Mouse (Mus musculus): ENCODE results near the gene Slc4a7. TPM values are rescaled to one million over a fixed set of nuclear protein-coding genes. Genes with fewer than 3 reads are reported as not detected.
A peak's percentile ranks its signal among the peaks of the same experiment; 100 is the strongest.

The Slc4a7 gene
- polyA plus RNA-seq (2015; fragmentation: Nextera tagmentation; extraction: Ambion mirVana), result 4.2 and 4.6 TPM in 2 replicates

GRCm38 (mm10) chr14:14701710-14702329, at the start of gene Slc4a7:
Gene Slc4a7, plus strand, starts transcription at chr14:14702279.
- no peak for DNase-seq

GRCm38 (mm10) chr14:14670597-14670996, 31.5 kb upstream of the Slc4a7 start:
- DNase-seq (no peak), ATAC-seq (ENCODE audit: low read depth) (no peak)
- Histone ChIP-seq H3K9me3 (replicated peaks) (no peaks in the 10 kb centered on the region), H3K27me3 (no peaks in the 10 kb centered on the region), H3K4me2 (no peak overlapping the region), H3K27ac (no peak overlapping the region), H3K4me3 (replicated peaks) (no peak overlapping the region), H3K36me3 (no peaks in the 10 kb centered on the region), H3K9ac (no peak overlapping the region), H3K4me1 (replicated peaks) (no peaks in the 10 kb centered on the region)
- 58% methylated on average over 1 of the region's 1 CpGs for WGBS (ENCODE audit: insufficient replicate concordance)

More at GRCm38 (mm10) chr14:14701710-14702329, at the start of gene Slc4a7:
- H3K9ac ChIP-seq, result peak within 1 kb of the TSS; percentile 90
- WGBS (ENCODE audit: insufficient replicate concordance), result 39% methylated on average over 5 of the region's 5 CpGs
- H3K9me3 ChIP-seq (replicated peaks), result no peaks in the 10 kb centered on the region
- peak within 1 kb of the TSS; percentile 77 for H3K27ac ChIP-seq
- H3K27me3 ChIP-seq, result no peaks in the 10 kb centered on the region
- H3K36me3 ChIP-seq, result no peaks in the 10 kb centered on the region
- peak within 1 kb of the TSS; percentile 95 for H3K4me2 ChIP-seq
- H3K4me3 ChIP-seq (replicated peaks), result peak within 1 kb of the TSS; percentile 76
- no peak for ATAC-seq (ENCODE audit: low read depth)
- peaks cover 26% of the 10 kb centered on the region for H3K4me1 ChIP-seq (replicated peaks)

GRCm38 (mm10) chr14:14681611-14682010, 20.5 kb upstream of the Slc4a7 start:
- ATAC-seq (ENCODE audit: low read depth) (no peak), DNase-seq (no peak)
- Histone ChIP-seq H3K9me3 (replicated peaks) (no peaks in the 10 kb centered on the region), H3K36me3 (no peaks in the 10 kb centered on the region), H3K9ac (no peak overlapping the region), H3K4me3 (replicated peaks) (no peak overlapping the region), H3K4me2 (no peak overlapping the region), H3K4me1 (replicated peaks) (no peaks in the 10 kb centered on the region), H3K27ac (no peak overlapping the region), H3K27me3 (no peaks in the 10 kb centered on the region)
- 41% methylated on average over 4 of the region's 4 CpGs for WGBS (ENCODE audit: insufficient replicate concordance)

GRCm38 (mm10) chr14:14684771-14685170, 17.3 kb upstream of the Slc4a7 start:
- DNase-seq (no peak), ATAC-seq (ENCODE audit: low read depth) (no peak)
- 38% methylated on average over 4 of the region's 4 CpGs for WGBS (ENCODE audit: insufficient replicate concordance)

GRCm38 (mm10) chr14:14686101-14686551, 16.0 kb upstream of the Slc4a7 start:
- DNase-seq, result no peak
- H3K36me3 ChIP-seq, result no peaks in the 10 kb centered on the region
- no peaks in the 10 kb centered on the region for H3K27me3 ChIP-seq
- no peak overlapping the region for H3K4me2 ChIP-seq
- no peak overlapping the region for H3K9ac ChIP-seq
- peaks cover 4% of the 10 kb centered on the region; the same call in 1 of the 2 replicates for H3K4me1 ChIP-seq (replicated peaks)
- ATAC-seq (ENCODE audit: low read depth), result no peak
- no peaks in the 10 kb centered on the region for H3K9me3 ChIP-seq (replicated peaks)
- WGBS (ENCODE audit: insufficient replicate concordance), result 32% methylated on average over 7 of the region's 7 CpGs
- no peak overlapping the region for H3K4me3 ChIP-seq (replicated peaks)
- no peak overlapping the region for H3K27ac ChIP-seq

More at GRCm38 (mm10) chr14:14684771-14685170, 17.3 kb upstream of the Slc4a7 start:
- peaks cover 4% of the 10 kb centered on the region; the same call in 1 of the 2 replicates for H3K4me1 ChIP-seq (replicated peaks)
- no peak overlapping the region for H3K4me2 ChIP-seq
- H3K9me3 ChIP-seq (replicated peaks), result no peaks in the 10 kb centered on the region
- H3K9ac ChIP-seq, result no peak overlapping the region
- no peaks in the 10 kb centered on the region for H3K27me3 ChIP-seq
- H3K27ac ChIP-seq, result no peak overlapping the region
- no peak overlapping the region for H3K4me3 ChIP-seq (replicated peaks)
- H3K36me3 ChIP-seq, result no peaks in the 10 kb centered on the region

GRCm38 (mm10) chr14:14687258-14687890, 14.7 kb upstream of the Slc4a7 start:
- Histone ChIP-seq H3K36me3 (no peaks in the 10 kb centered on the region), H3K4me3 (replicated peaks) (no peak overlapping the region), H3K9me3 (replicated peaks) (no peaks in the 10 kb centered on the region), H3K9ac (no peak overlapping the region), H3K4me2 (no peak overlapping the region), H3K27ac (no peak overlapping the region), H3K4me1 (replicated peaks) (peaks cover 4% of the 10 kb centered on the region; the same call in 1 of the 2 replicates), H3K27me3 (no peaks in the 10 kb centered on the region)
- DNase-seq (no peak), ATAC-seq (ENCODE audit: low read depth) (no peak)
- WGBS (ENCODE audit: insufficient replicate concordance), result 37% methylated on average over 7 of the region's 7 CpGs

- under 1% methylated on average over 47 of the region's 85 CpGs for WGBS (ENCODE audit: insufficient replicate concordance)
- peaks cover 26% of the 10 kb centered on the region for H3K4me1 ChIP-seq (replicated peaks)
Measured at GRCm38 (mm10) chr14:14702399-14703345, 593 bp downstream of the Slc4a7 start.

GRCm38 (mm10) chr14:14703346-14703871, 1.3 kb downstream of the Slc4a7 start:
- Histone ChIP-seq H3K27ac (peak overlapping the region; percentile 77), H3K9ac (peak overlapping the region; percentile 90), H3K4me3 (replicated peaks) (peak overlapping the region; percentile 76), H3K36me3 (no peaks in the 10 kb centered on the region), H3K4me2 (peak overlapping the region; percentile 95), H3K9me3 (replicated peaks) (no peaks in the 10 kb centered on the region), H3K27me3 (no peaks in the 10 kb centered on the region), H3K4me1 (replicated peaks) (peaks cover 26% of the 10 kb centered on the region)
- DNase-seq, result peak; percentile 38
- ATAC-seq (ENCODE audit: low read depth), result peak; percentile 47
- under 1% methylated on average over 58 of the region's 60 CpGs for WGBS (ENCODE audit: insufficient replicate concordance)

More at GRCm38 (mm10) chr14:14702399-14703345, 593 bp downstream of the Slc4a7 start:
- peak overlapping the region; percentile 77 for H3K27ac ChIP-seq
- H3K27me3 ChIP-seq, result no peaks in the 10 kb centered on the region
- ATAC-seq (ENCODE audit: low read depth) (peak; percentile 94), DNase-seq (peak; percentile 75)
- H3K4me2 ChIP-seq, result peak overlapping the region; percentile 95
- H3K4me3 ChIP-seq (replicated peaks), result peak overlapping the region; percentile 76
- H3K9ac ChIP-seq, result peak overlapping the region; percentile 90
- no peaks in the 10 kb centered on the region for H3K36me3 ChIP-seq
- no peaks in the 10 kb centered on the region for H3K9me3 ChIP-seq (replicated peaks)

GRCm38 (mm10) chr14:14704651-14705050, 2.6 kb downstream of the Slc4a7 start:
- WGBS (ENCODE audit: insufficient replicate concordance), result 80% methylated on average over 2 of the region's 2 CpGs
- H3K9ac ChIP-seq, result peak overlapping the region; percentile 16; the same call in 1 of the 2 replicates
- no peak for ATAC-seq (ENCODE audit: low read depth)
- H3K4me3 ChIP-seq (replicated peaks), result no peak overlapping the region
- H3K4me1 ChIP-seq (replicated peaks), result peaks cover 26% of the 10 kb centered on the region
- no peaks in the 10 kb centered on the region for H3K9me3 ChIP-seq (replicated peaks)
- H3K4me2 ChIP-seq, result peak overlapping the region; percentile 95
- H3K27me3 ChIP-seq, result no peaks in the 10 kb centered on the region
- no peak overlapping the region for H3K27ac ChIP-seq
- no peaks in the 10 kb centered on the region for H3K36me3 ChIP-seq
- no peak for DNase-seq

- peaks cover 26% of the 10 kb centered on the region for H3K4me1 ChIP-seq (replicated peaks)
- no peak overlapping the region for H3K27ac ChIP-seq
- H3K27me3 ChIP-seq, result no peaks in the 10 kb centered on the region
- H3K9ac ChIP-seq, result no peak overlapping the region
- H3K4me3 ChIP-seq (replicated peaks), result no peak overlapping the region
- no peak for ATAC-seq (ENCODE audit: low read depth)
- H3K4me2 ChIP-seq, result no peak overlapping the region
- H3K9me3 ChIP-seq (replicated peaks), result no peaks in the 10 kb centered on the region
- DNase-seq, result no peak
- H3K36me3 ChIP-seq, result no peaks in the 10 kb centered on the region
- 79% methylated on average over 3 of the region's 3 CpGs for WGBS (ENCODE audit: insufficient replicate concordance)
Measured at GRCm38 (mm10) chr14:14705126-14705525, 3.0 kb downstream of the Slc4a7 start.

Measured in liver, embryonic 13.5 days (tissue).